Mouse (Mus musculus) mouse trophoblast stem cell (cell line): Measurements from ENCODE around the gene Pak1.

ENCODE experiments used
- in situ Hi-C, 2 experiments: fragments of 300-500 bp; cut with MseI, MboI; formaldehyde crosslinking; loops; 2 replicates in 1 of 2; 3 replicates in 1 of 2; pipeline ENCODE4 v1.15.1; 2025

Pak1 gene

GRCm38 (mm10) chr7:97846539-97846938, 58.2 kb downstream of the Pak1 start:
- in situ Hi-C loops, result loop anchor here (10.0 kb wide), 1 partner anchor 102 kb away; no protein-coding TSS in a partner anchor

- in situ Hi-C loops, result loop anchor here (10.0 kb wide), 1 partner anchor 105 kb away; no protein-coding TSS in a partner anchor
These were observed 61.2 kb downstream of the Pak1 start for GRCm38 (mm10) chr7:97849557-97849956.

GRCm38 (mm10) chr7:97850331-97850730, 62.0 kb downstream of the Pak1 start:
- in situ Hi-C loops, result no loop called here

GRCm38 (mm10) chr7:97863512-97863911, 75.2 kb downstream of the Pak1 start:
- in situ Hi-C loops, result no loop called here

GRCm38 (mm10) chr7:97864531-97864930, 76.2 kb downstream of the Pak1 start:
- in situ Hi-C loops, result no loop called here

GRCm38 (mm10) chr7:97867866-97868265, 79.5 kb downstream of the Pak1 start:
- in situ Hi-C loops, result no loop called here

- in situ Hi-C loops, result no loop called here
These were observed 80.4 kb downstream of the Pak1 start for GRCm38 (mm10) chr7:97868766-97869165.

GRCm38 (mm10) chr7:97872396-97872795, 84.1 kb downstream of the Pak1 start:
- in situ Hi-C loops, result no loop called here

GRCm38 (mm10) chr7:97873317-97873716, 85.0 kb downstream of the Pak1 start:
- in situ Hi-C loops, result no loop called here

GRCm38 (mm10) chr7:97877846-97878538, 89.7 kb downstream of the Pak1 start:
- in situ Hi-C loops, result no loop called here

GRCm38 (mm10) chr7:97911646-97912045, 123.3 kb downstream of the Pak1 start:
- in situ Hi-C loops, result no loop called here

GRCm38 (mm10) chr7:97914833-97915516, 126.6 kb downstream of the Pak1 start:
- in situ Hi-C loops, result no loop called here

GRCm38 (mm10) chr7:97919742-97920141, 131.4 kb downstream of the Pak1 start, which contains the start of gene Gdpd4:
Gene Gdpd4, plus strand, starts transcription at chr7:97919955.
- in situ Hi-C loops, result no loop called here

GRCm38 (mm10) chr7:97925819-97926218, 137.5 kb downstream of the Pak1 start:
- in situ Hi-C loops, result no loop called here

- in situ Hi-C loops, result no loop called here
These were observed 138.6 kb downstream of the Pak1 start for GRCm38 (mm10) chr7:97926978-97927377.

GRCm38 (mm10) chr7:97944485-97944884, 156.1 kb downstream of the Pak1 start:
- in situ Hi-C loops, result no loop called here
